In genomic region chr14:73132731-73133130, GRCm38 (mm10) we compare ENCODE assay signal across 21 mouse cellular contexts. TPM values are rescaled to one million over a fixed set of nuclear protein-coding genes. Genes with fewer than 3 reads are reported as not detected.
DNase-seq lines count a peak whose midpoint lies in the region; ATAC-seq and TF ChIP-seq lines count a peak whose summit lies in the region.
"Had no signal": no experiment of that assay in that cellular context is flagged by ENCODE, and none has a peak within 500 bp of the region (broad histone marks: within the 10 kb centered on the region; RNA-seq: fewer than 3 reads in every experiment).

No protein-coding gene starts in this region.

- no peak overlapping the region for H3K4me2 ChIP-seq in lung, postnatal 0 days (replicated peaks; ENCODE audit: low read depth, low read length)
- H3K4me2 ChIP-seq: embryonic facial prominence, embryonic 13.5 days; forebrain, embryonic 12.5 days; hindbrain, embryonic 12.5 days had no signal

- no peak overlapping the region for H3K4me3 ChIP-seq in lung, postnatal 0 days (ENCODE audit: low read depth, low read length)
- H3K4me3 ChIP-seq: embryonic facial prominence, embryonic 13.5 days; forebrain, embryonic 12.5 days; heart, embryonic 10.5 days; hindbrain, embryonic 12.5 days had no signal

- no peaks in the 10 kb centered on the region for H3K27me3 ChIP-seq in lung, postnatal 0 days (replicated peaks; ENCODE audit: insufficient read depth, low read length)
- H3K27me3 ChIP-seq: CH12.LX; embryonic facial prominence, embryonic 13.5 days; forebrain, embryonic 12.5 days; hindbrain, embryonic 12.5 days had no signal

- TF ChIP-seq POLR2A in brain, embryonic 14.5 days (IDR thresholded peaks at IDR 0.05; ENCODE audit: borderline replicate concordance, extremely low read depth, insufficient read depth, insufficient read length, poor library complexity, severe bottlenecking) = no peak

- no peak for ATAC-seq in lung, postnatal 0 days
- ATAC-seq in megakaryocyte-erythroid progenitor cell, adult 5-6 weeks (replicated peaks; ENCODE audit: low FRiP score, low TSS enrichment, poor library complexity, severe bottlenecking) = no peak
- ATAC-seq: forebrain, embryonic 16.5 days; hindbrain, embryonic 16.5 days; inflammation-experienced regulatory T-cells, adult 6 months had no signal

- H3K36me3 ChIP-seq in lung, postnatal 0 days (ENCODE audit: insufficient read depth, low read length) = no peaks in the 10 kb centered on the region
- H3K36me3 ChIP-seq: embryonic facial prominence, embryonic 13.5 days; forebrain, embryonic 12.5 days; heart, embryonic 10.5 days; hindbrain, embryonic 12.5 days had no signal

- intact Hi-C loops in heart, postnatal 10 days (cut with DNase I) = no loop called here

- no peaks in the 10 kb centered on the region for H3K4me1 ChIP-seq in lung, postnatal 0 days (ENCODE audit: insufficient read depth, low read depth, low read length)
- H3K4me1 ChIP-seq: embryonic facial prominence, embryonic 13.5 days; forebrain, embryonic 12.5 days; heart, embryonic 10.5 days; hindbrain, embryonic 12.5 days had no signal

- no peak for TF ChIP-seq EP300 in lung, postnatal 0 days (IDR thresholded peaks at IDR 0.05)

- no peak for TF ChIP-seq CTCF in lung, postnatal 0 days (IDR thresholded peaks at IDR 0.05)
- TF ChIP-seq CTCF in brain, embryonic 14.5 days (IDR thresholded peaks at IDR 0.05; ENCODE audit: borderline replicate concordance, extremely low read depth, insufficient read depth, insufficient read length) = no peak

- no peak overlapping the region for H3K9ac ChIP-seq in lung, postnatal 0 days (replicated peaks; ENCODE audit: low read depth)
- H3K9ac ChIP-seq: embryonic facial prominence, embryonic 13.5 days; forebrain, embryonic 12.5 days; hindbrain, embryonic 12.5 days had no signal

- no peaks in the 10 kb centered on the region for H3K9me3 ChIP-seq in lung, postnatal 0 days (ENCODE audit: low read length)
- H3K9me3 ChIP-seq: embryonic facial prominence, embryonic 13.5 days; forebrain, embryonic 12.5 days; heart, embryonic 10.5 days; hindbrain, embryonic 12.5 days had no signal

- no peak overlapping the region for H3K27ac ChIP-seq in lung, postnatal 0 days (ENCODE audit: low read length)
- H3K27ac ChIP-seq: embryonic facial prominence, embryonic 13.5 days; forebrain, embryonic 12.5 days; heart, embryonic 10.5 days; hindbrain, embryonic 12.5 days had no signal

- DNase-seq in heart, postnatal 10 days = peak; percentile 36 to 48
- no peak for DNase-seq in heart, adult 8-10 months (ENCODE audit: low spot score)
- peak; percentile 63 for DNase-seq in lung, postnatal 10 days
- no peak for DNase-seq in lung, postnatal 0 days (ENCODE audit: low spot score)
- peak; percentile 19 for DNase-seq in MN1 (ENCODE audit: low spot score)
- DNase-seq in brain, embryonic 14.5 days (ENCODE audit: low read depth) = peak; percentile 42
- DNase-seq: adrenal gland, adult 8-10 months; adrenal gland, postnatal 36 days; cerebellum, adult 11-12 months; cerebellum, adult 9-10 months; cerebellum, postnatal 36 days; gastrocnemius, postnatal 14 days had no signal

- WGBS in lung, postnatal 0 days = 77% methylated on average over 4 of the region's 4 CpGs

RNA-seq across cellular contexts. Expression of gene Rcbtb2, which starts 9.9 kb away (rescaled TPM):
- 10 to 100 TPM; 34.1 to 40.0 TPM for total RNA-seq in heart, postnatal 10 days (2021)
- 10 to 100 TPM; 18.2 to 30.9 (median 21.1) TPM for total RNA-seq in heart, adult 8-10 months (2022)
- polyA plus RNA-seq in lung, postnatal 0 days (2015; fragmentation: Nextera tagmentation; extraction: Ambion mirVana) = 45.6 and 49.7 TPM in 2 replicates
- 58.8 and 69.3 TPM in 2 replicates for polyA plus RNA-seq in brain, embryonic 14.5 days (2012; rRNA removed)
- total RNA-seq in megakaryocyte-erythroid progenitor cell, adult 5-6 weeks (2014; fragmentation: Nextera tagmentation) = 16.7 and 26.2 TPM in 2 replicates
- 20.5 and 33.5 TPM in 2 replicates for total RNA-seq in megakaryocyte-erythroid progenitor cell, adult 5-6 weeks (2017)

Comparison
In these comparisons a context has a peak if more than half of its experiments do, and no peak if none do; other contexts are left out.
1. DNase-seq: peak in heart, postnatal 10 days (2 of 2), lung, postnatal 10 days (single experiment), MN1 (single experiment) and brain, embryonic 14.5 days (single experiment); none in heart, adult 8-10 months (single experiment) and lung, postnatal 0 days (single experiment).